Mouse (Mus musculus) hindbrain, embryonic 15.5 days (tissue): ENCODE results near the gene Spdl1. TPM values are rescaled to one million over a fixed set of nuclear protein-coding genes. Genes with fewer than 3 reads are reported as not detected.

Experiments
- ATAC-seq: fragments of 200-750 bp; cut with Nextera tagmentation; 2 replicates; pipeline ENCODE4 v1.8.0; 2017; ENCODE audit warnings: low read depth, moderate number of reproducible peaks, moderate TSS enrichment; ENCODE audit not compliant: low FRiP score
- H3K27ac ChIP-seq: fragments of 300-500 bp; sonication (generic); replicated peaks from 2 replicates; pipeline ENCODE4 v1.5.1; 2015; ENCODE audit warnings: mild to moderate bottlenecking, inconsistent platforms
- H3K27me3 ChIP-seq: fragments of 300-500 bp; sonication (generic); 2 replicates; pipeline ENCODE4 v1.6.1; 2015; ENCODE audit warnings: control low read depth, inconsistent platforms
- H3K36me3 ChIP-seq: fragments of 300-500 bp; sonication (generic); 2 replicates; pipeline ENCODE4 v1.6.1; 2015; ENCODE audit warnings: control low read depth, inconsistent platforms
- H3K4me1 ChIP-seq: fragments of 300-500 bp; sonication (generic); replicated peaks from 2 replicates; pipeline ENCODE4 v1.6.1; 2015; ENCODE audit warnings: control low read depth, inconsistent platforms
- H3K4me2 ChIP-seq: fragments of 300-500 bp; sonication (generic); 2 replicates; pipeline ENCODE4 v1.6.1; 2015; ENCODE audit warnings: moderate library complexity, mild to moderate bottlenecking, inconsistent platforms
- H3K4me3 ChIP-seq: fragments of 300-500 bp; sonication (generic); 2 replicates; pipeline ENCODE4 v1.5.1; 2015; ENCODE audit warnings: mild to moderate bottlenecking, inconsistent platforms
- H3K9ac ChIP-seq: fragments of 300-500 bp; sonication (generic); 2 replicates; pipeline ENCODE4 v1.6.1; 2015; ENCODE audit warnings: inconsistent platforms
- H3K9me3 ChIP-seq: fragments of 300-500 bp; sonication (generic); 2 replicates; pipeline ENCODE4 v1.6.1; 2016; ENCODE audit warnings: control low read depth, inconsistent platforms
- WGBS: fragments of 180-500 bp; shearing (Covaris S2); methylation state at CpG from one replicate; pipeline ENCODE4 v1.1.7; 2015; 5-methylcytosine and 5-hydroxymethylcytosine counted together
- polyA plus RNA-seq: library from polyadenylated mRNA; unstranded; fragments of >200 nt; fragmentation: Nextera tagmentation; extraction: Ambion mirVana; gene quantifications from 2 replicates; pipeline ENCODE4 v1.2.1, GENCODE M21; 2015

Spdl1 gene
- polyA plus RNA-seq, 1 experiment from 2014 or later = 3.6 TPM

- H3K4me1 ChIP-seq = no peaks in the 10 kb centered on the region
- H3K27me3 ChIP-seq = no peaks in the 10 kb centered on the region
- WGBS = 25% methylated on average over 4 of the region's 4 CpGs
- H3K4me2 ChIP-seq = no peak overlapping the region
- no peak overlapping the region for H3K4me3 ChIP-seq
- H3K36me3 ChIP-seq = no peaks in the 10 kb centered on the region
- no peak overlapping the region for H3K27ac ChIP-seq
- ATAC-seq = no peak
- H3K9ac ChIP-seq = no peak overlapping the region
- no peaks in the 10 kb centered on the region for H3K9me3 ChIP-seq
Observed at GRCm38 (mm10) chr11:34796097-34796496, 37.3 kb downstream of the Spdl1 start.

DNA sequence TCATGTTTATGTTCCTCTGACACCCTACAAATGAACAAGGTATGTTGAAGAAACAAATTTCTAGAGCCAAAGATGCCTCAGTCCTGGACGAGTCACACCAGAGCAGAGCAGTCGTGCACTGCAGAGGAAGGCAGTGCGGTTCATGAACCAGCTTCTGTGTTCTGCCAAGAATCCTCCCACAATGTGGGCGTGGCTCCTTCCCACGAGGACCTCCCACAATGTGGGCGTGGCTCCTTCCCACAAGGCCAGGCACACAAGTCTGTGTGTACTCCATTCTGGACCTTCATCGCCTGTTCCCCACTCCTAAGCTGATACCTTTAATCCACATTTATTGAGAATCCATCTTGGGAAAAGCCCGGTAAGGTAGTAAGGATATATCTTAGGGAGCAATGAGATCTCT is 41.6 kb downstream of the Spdl1 start:
- 71% methylated on average over 8 of the region's 8 CpGs for WGBS
- H3K27me3 ChIP-seq = no peaks in the 10 kb centered on the region
- ATAC-seq = no peak
- H3K27ac ChIP-seq = no peak overlapping the region
- no peak overlapping the region for H3K9ac ChIP-seq
- no peaks in the 10 kb centered on the region for H3K9me3 ChIP-seq
- no peak overlapping the region for H3K4me2 ChIP-seq
- no peak overlapping the region for H3K4me3 ChIP-seq
- no peaks in the 10 kb centered on the region for H3K4me1 ChIP-seq
- H3K36me3 ChIP-seq = no peaks in the 10 kb centered on the region

DNA sequence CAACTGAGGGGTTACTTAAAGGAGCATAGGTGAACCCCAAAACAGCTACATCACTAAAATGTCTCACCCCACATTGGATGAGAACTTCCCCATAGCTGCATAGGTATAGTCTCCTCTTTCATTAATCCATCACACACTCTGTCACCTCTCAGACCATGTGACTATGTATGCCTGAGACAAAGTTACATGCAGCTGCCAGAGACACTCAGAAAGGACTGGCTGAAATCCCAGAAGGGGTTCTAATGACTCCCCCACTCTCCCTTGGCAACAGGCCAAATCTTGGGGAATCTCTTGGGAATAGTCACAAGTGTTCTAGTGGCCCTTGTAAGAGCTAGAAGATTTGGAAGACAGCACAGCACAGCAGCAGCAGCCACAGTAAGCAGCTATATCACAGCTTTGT is 48.6 kb downstream of the Spdl1 start:
- Histone ChIP-seq H3K4me3 (no peak overlapping the region), H3K27me3 (no peaks in the 10 kb centered on the region), H3K27ac (no peak overlapping the region), H3K4me1 (no peaks in the 10 kb centered on the region), H3K9me3 (no peaks in the 10 kb centered on the region), H3K4me2 (no peak overlapping the region), H3K9ac (no peak overlapping the region), H3K36me3 (no peaks in the 10 kb centered on the region)
- ATAC-seq = no peak

DNA sequence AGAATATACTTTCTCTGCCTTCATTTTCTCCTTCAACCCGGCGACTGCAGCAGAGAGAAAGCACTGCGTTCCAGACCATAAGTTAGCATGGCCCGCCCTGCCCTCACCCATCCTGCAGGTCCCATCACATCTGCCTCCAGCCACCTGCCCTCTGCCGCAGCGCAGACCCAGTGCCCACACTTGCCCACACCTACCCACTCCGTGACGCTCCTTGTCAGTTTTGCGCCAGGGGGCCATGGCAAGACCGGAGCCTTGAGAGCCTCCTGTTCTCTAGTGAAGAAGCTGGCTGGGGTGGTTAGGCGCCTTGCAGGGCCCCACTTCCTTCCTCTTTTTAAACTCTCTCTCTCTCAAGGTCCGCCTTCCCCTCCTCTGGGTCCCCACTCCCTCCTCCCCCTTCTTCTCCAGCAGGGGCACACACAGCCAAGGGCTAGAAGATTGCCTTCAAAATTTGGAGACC is 49.8 kb downstream of the Spdl1 start, which contains the start of gene Dock2:
TSS of gene Dock2 (minus strand) at position 306 of the 457 bp plus-strand sequence.
- no peaks in the 10 kb centered on the region for H3K27me3 ChIP-seq
- no peak for ATAC-seq
- no peaks in the 10 kb centered on the region for H3K4me1 ChIP-seq
- no peak within 1 kb of the TSS for H3K4me2 ChIP-seq
- H3K4me3 ChIP-seq = no peak within 1 kb of the TSS
- no peaks in the 10 kb centered on the region for H3K9me3 ChIP-seq
- 89% methylated on average over 12 of the region's 12 CpGs for WGBS
- H3K27ac ChIP-seq = no peak within 1 kb of the TSS
- no peak within 1 kb of the TSS for H3K9ac ChIP-seq
- H3K36me3 ChIP-seq = no peaks in the 10 kb centered on the region

DNA sequence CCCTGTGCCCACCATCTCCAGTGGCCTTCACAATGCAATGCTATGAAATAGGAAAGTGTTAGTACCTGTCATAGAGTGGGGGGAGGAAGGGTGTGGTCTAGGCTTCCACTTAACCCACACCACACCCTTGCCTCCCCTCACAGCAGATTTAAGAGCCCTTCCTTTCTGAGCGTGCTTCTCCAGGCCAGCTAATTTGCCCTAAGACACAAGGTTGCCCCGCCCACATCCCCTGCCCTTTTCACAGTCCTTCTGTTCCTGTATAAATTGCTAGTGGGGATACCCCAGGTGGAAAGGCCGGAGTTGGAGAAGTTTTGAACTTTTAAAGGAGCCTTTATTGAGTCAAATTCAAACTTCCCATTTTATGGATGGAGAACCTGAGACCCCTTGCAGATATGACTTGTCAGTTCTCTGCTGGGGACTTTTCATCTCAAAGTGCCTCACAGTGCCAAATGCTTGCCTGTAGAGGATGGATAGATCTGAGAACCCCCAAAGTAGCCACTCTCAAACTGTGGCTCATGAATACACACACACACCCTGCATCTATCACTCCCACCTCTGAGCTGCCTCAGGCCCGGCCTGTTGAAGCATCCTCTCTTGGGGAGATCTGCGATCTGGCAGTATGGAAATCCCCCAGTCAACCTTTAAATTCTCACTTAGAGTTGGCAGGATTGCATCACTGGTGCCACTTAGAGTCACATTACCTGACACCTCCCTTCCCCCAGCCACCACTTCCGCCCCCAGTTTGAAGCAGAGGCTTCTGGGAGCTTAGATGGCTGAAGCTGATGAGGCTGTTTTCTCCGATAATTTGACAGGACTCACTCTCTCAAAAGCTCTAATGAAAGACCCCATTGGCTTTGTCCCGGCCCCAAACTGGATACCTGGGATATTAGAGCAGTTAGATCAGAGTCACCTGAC is 50.7 kb downstream of the Spdl1 start:
- WGBS = 84% methylated on average over 8 of the region's 8 CpGs
- no peaks in the 10 kb centered on the region for H3K4me1 ChIP-seq
- H3K4me3 ChIP-seq = no peak overlapping the region
- H3K27ac ChIP-seq = no peak overlapping the region
- no peaks in the 10 kb centered on the region for H3K36me3 ChIP-seq
- no peak for ATAC-seq
- H3K27me3 ChIP-seq = no peaks in the 10 kb centered on the region
- no peaks in the 10 kb centered on the region for H3K9me3 ChIP-seq
- no peak overlapping the region for H3K9ac ChIP-seq
- H3K4me2 ChIP-seq = no peak overlapping the region

GRCm38 (mm10) chr11:34780786-34781185 is 52.7 kb downstream of the Spdl1 start:
- Histone ChIP-seq H3K27me3 (no peaks in the 10 kb centered on the region), H3K4me1 (no peaks in the 10 kb centered on the region), H3K9me3 (no peaks in the 10 kb centered on the region), H3K36me3 (no peaks in the 10 kb centered on the region), H3K4me3 (no peak overlapping the region), H3K27ac (no peak overlapping the region), H3K9ac (no peak overlapping the region), H3K4me2 (no peak overlapping the region)
- no peak for ATAC-seq
- WGBS = 91% methylated on average over 2 of the region's 2 CpGs

DNA sequence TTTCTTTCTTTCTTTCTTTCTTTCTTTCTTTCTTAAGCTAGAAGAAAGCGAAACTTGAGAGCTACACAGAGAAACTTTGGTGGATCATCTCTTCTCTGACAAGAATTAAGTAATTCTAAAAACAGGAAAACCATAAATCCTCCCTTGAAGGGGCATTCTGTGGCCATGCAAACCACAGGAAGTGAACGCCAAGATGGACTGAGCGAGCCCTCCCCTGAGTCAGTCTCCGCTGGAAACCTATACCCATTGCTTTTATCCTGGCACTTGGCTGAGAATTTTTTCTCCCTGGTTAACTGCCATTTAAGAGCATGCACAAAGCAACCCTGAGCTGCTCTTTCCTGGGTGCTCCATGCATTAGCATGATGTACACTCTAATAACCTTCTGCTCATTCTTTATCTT is 53.5 kb downstream of the Spdl1 start:
- WGBS = 93% methylated on average over 4 of the region's 4 CpGs
- H3K4me3 ChIP-seq = no peak overlapping the region
- H3K36me3 ChIP-seq = no peaks in the 10 kb centered on the region
- no peak for ATAC-seq
- H3K27ac ChIP-seq = no peak overlapping the region
- H3K9ac ChIP-seq = no peak overlapping the region
- H3K4me2 ChIP-seq = no peak overlapping the region
- H3K4me1 ChIP-seq = no peaks in the 10 kb centered on the region
- H3K9me3 ChIP-seq = no peaks in the 10 kb centered on the region
- H3K27me3 ChIP-seq = no peaks in the 10 kb centered on the region

DNA sequence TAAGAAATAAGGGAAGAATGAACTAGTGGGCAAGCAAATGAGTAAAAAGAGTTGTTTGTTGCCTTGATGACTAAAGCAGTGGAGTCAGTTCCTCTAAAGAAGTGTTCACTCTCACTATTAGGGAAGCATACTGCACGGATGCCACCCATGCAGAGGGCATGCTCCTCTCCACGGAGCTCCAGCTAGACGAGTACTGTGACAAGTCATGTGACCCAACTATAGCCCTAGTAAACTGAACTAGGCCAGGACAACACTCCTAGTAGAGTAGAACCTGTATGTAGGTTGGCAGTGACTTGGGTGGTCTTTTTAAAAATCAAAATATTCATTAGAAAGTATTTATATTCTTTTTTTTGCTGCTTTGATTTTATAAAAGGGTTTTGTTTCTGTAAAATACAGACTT is 55.1 kb downstream of the Spdl1 start:
- Histone ChIP-seq H3K27me3 (no peaks in the 10 kb centered on the region), H3K9ac (no peak overlapping the region), H3K27ac (no peak overlapping the region), H3K4me1 (no peaks in the 10 kb centered on the region), H3K9me3 (no peaks in the 10 kb centered on the region), H3K4me2 (no peak overlapping the region), H3K36me3 (no peaks in the 10 kb centered on the region), H3K4me3 (no peak overlapping the region)
- 86% methylated on average over 3 of the region's 3 CpGs for WGBS
- ATAC-seq = no peak

DNA sequence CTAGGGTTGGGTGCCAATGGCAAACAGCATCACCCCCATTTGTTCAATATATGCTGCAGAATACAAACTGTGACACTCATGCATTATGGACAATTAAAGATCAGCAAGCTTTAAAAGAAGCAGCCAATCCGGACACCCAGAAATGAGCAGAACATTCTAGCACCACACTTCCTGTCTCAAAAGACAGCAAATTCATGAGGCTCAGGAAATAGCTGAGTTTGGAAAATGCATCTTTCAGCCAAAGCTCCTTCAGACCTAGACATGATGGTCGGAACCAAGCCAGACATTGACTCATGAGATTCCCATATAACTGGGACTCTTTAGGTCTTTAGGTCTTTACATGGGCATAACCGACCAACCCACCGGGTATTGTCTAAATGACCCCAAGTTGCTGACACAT is 55.9 kb downstream of the Spdl1 start:
- Histone ChIP-seq H3K36me3 (no peaks in the 10 kb centered on the region), H3K4me3 (no peak overlapping the region)

GRCm38 (mm10) chr11:34776054-34776453 is 57.4 kb downstream of the Spdl1 start:
- Histone ChIP-seq H3K27ac (no peak overlapping the region), H3K9me3 (no peaks in the 10 kb centered on the region), H3K27me3 (no peaks in the 10 kb centered on the region), H3K4me1 (no peaks in the 10 kb centered on the region), H3K9ac (no peak overlapping the region), H3K4me3 (no peak overlapping the region), H3K4me2 (no peak overlapping the region), H3K36me3 (no peaks in the 10 kb centered on the region)
- 82% methylated on average over 2 of the region's 2 CpGs for WGBS
- ATAC-seq = no peak

More for the DNA sequence above, 55.9 kb downstream of the Spdl1 start:
- Histone ChIP-seq H3K27me3 (no peaks in the 10 kb centered on the region), H3K9ac (no peak overlapping the region), H3K27ac (no peak overlapping the region), H3K9me3 (no peaks in the 10 kb centered on the region), H3K4me1 (no peaks in the 10 kb centered on the region), H3K4me2 (no peak overlapping the region)
- WGBS = 89% methylated on average over 4 of the region's 4 CpGs
- ATAC-seq = no peak

GRCm38 (mm10) chr11:34774636-34775035 is 58.8 kb downstream of the Spdl1 start:
- 68% methylated on average over 2 of the region's 2 CpGs for WGBS
- H3K27ac ChIP-seq = no peak overlapping the region
- no peak overlapping the region for H3K4me2 ChIP-seq
- no peak for ATAC-seq
- no peaks in the 10 kb centered on the region for H3K36me3 ChIP-seq
- H3K9ac ChIP-seq = no peak overlapping the region
- no peak overlapping the region for H3K4me3 ChIP-seq
- no peaks in the 10 kb centered on the region for H3K4me1 ChIP-seq
- no peaks in the 10 kb centered on the region for H3K9me3 ChIP-seq
- H3K27me3 ChIP-seq = no peaks in the 10 kb centered on the region

DNA sequence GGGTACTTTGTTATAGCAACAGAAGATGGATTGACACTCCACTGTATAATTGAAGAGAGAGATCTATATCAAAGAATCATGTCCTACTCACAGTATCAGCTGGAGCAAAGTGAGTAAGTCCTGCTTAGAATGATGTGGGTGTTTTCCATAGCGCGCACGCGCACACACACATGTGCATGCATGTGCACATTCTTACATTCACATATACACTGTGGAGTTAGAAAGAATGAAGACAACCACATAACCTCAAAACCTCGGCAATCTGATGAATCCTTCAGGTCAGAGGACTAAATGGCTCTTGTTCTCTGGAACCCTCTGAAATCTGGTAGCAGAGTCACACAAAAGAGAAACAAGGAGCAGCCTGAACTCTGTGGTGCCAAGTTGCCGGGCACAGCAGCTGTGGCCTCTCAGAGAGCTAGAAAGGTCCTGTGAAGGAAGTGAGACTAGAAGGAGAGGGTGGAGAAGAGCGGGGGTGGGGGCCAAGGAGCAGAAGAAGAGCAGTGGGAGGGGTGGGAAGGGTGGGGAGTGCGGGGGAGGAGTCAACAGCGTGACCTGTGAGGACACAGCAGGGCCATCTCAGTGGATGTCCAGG is 60.0 kb downstream of the Spdl1 start:
- no peak overlapping the region for H3K9ac ChIP-seq
- H3K36me3 ChIP-seq = no peaks in the 10 kb centered on the region
- no peak overlapping the region for H3K27ac ChIP-seq
- H3K4me3 ChIP-seq = no peak overlapping the region
- WGBS = 89% methylated on average over 9 of the region's 9 CpGs
- H3K4me1 ChIP-seq = no peaks in the 10 kb centered on the region
- no peak for ATAC-seq
- no peak overlapping the region for H3K4me2 ChIP-seq
- no peaks in the 10 kb centered on the region for H3K27me3 ChIP-seq
- H3K9me3 ChIP-seq = no peaks in the 10 kb centered on the region
